Mouse (Mus musculus): Measurements from ENCODE around the gene Gm6217.
"Not testable (repeated sequence)": the region's sequence is repeated elsewhere in the genome, so short reads cannot be mapped to it uniquely, and the experiment has no call there.

Gm6217 gene

GRCm38 (mm10) chr1:82931326-82931725 is at the start of gene Gm6217:
Gm6217 (minus strand) TSS chr1:82931399.
- not testable (repeated sequence) for DNase-seq

- DNase-seq, result no peak
These were observed 46.6 kb upstream of the Gm6217 start for GRCm38 (mm10) chr1:82977840-82978239.

- DNase-seq, result no peak
These were observed 44.6 kb upstream of the Gm6217 start for GRCm38 (mm10) chr1:82975750-82976149.

- no peak for DNase-seq
These were observed 43.1 kb upstream of the Gm6217 start for GRCm38 (mm10) chr1:82974342-82974741.

- DNase-seq, result no peak
These were observed 42.7 kb upstream of the Gm6217 start for GRCm38 (mm10) chr1:82973901-82974300.

GRCm38 (mm10) chr1:82973244-82973643 is 42.0 kb upstream of the Gm6217 start:
- no peak for DNase-seq

- DNase-seq, result peak; percentile 86
These were observed 40.8 kb upstream of the Gm6217 start for GRCm38 (mm10) chr1:82972046-82972445.

GRCm38 (mm10) chr1:82966413-82966812 is 35.2 kb upstream of the Gm6217 start:
- no peak for DNase-seq

- no peak for DNase-seq
These were observed 28.7 kb upstream of the Gm6217 start, which contains the start of gene Gm47955 for GRCm38 (mm10) chr1:82959870-82960385. Gm47955 (plus strand) TSS chr1:82960286.

- not testable (repeated sequence) for DNase-seq
These were observed 24.7 kb upstream of the Gm6217 start, which contains the start of gene Gm7544 for GRCm38 (mm10) chr1:82955913-82956312. Gm7544 (minus strand) TSS chr1:82956013.

GRCm38 (mm10) chr1:82948601-82949000 is 17.4 kb upstream of the Gm6217 start:
- no peak for DNase-seq

- not testable (repeated sequence) for DNase-seq
These were observed 14.8 kb upstream of the Gm6217 start for GRCm38 (mm10) chr1:82946029-82946428.

- not testable (repeated sequence) for DNase-seq
These were observed 12.1 kb upstream of the Gm6217 start, which contains the start of gene A030003K21Rik for GRCm38 (mm10) chr1:82943295-82943694. A030003K21Rik (minus strand) TSS chr1:82943388.

GRCm38 (mm10) chr1:82942505-82942904 is 11.3 kb upstream of the Gm6217 start:
- DNase-seq, result not testable (repeated sequence)

- DNase-seq, result peak; percentile 67
These were observed 7.5 kb upstream of the Gm6217 start for GRCm38 (mm10) chr1:82938666-82939065.

GRCm38 (mm10) chr1:82930558-82930957 is 641 bp downstream of the Gm6217 start:
- DNase-seq, result not testable (repeated sequence)

GRCm38 (mm10) chr1:82924650-82925049 is 6.5 kb downstream of the Gm6217 start, which contains the start of gene A030014E15Rik:
A030014E15Rik (plus strand) TSS chr1:82924917.
- peak; percentile 90 for DNase-seq

- DNase-seq, result not testable (repeated sequence)
These were observed 17.8 kb downstream of the Gm6217 start for GRCm38 (mm10) chr1:82913434-82913833.

GRCm38 (mm10) chr1:82913025-82913424 is 18.2 kb downstream of the Gm6217 start, which contains the start of gene A030005L19Rik:
A030005L19Rik (plus strand) TSS chr1:82913325.
- no peak for DNase-seq

- DNase-seq, result no peak
These were observed 25.3 kb downstream of the Gm6217 start for GRCm38 (mm10) chr1:82905886-82906285.

GRCm38 (mm10) chr1:82901201-82901600 is 30.0 kb downstream of the Gm6217 start:
- no peak for DNase-seq

GRCm38 (mm10) chr1:82900567-82900966 is 30.6 kb downstream of the Gm6217 start:
- DNase-seq, result no peak

GRCm38 (mm10) chr1:82893269-82893668 is 37.9 kb downstream of the Gm6217 start:
- no peak for DNase-seq
